Mouse (Mus musculus): ENCODE measurements around the gene Csrp1.

DNA sequence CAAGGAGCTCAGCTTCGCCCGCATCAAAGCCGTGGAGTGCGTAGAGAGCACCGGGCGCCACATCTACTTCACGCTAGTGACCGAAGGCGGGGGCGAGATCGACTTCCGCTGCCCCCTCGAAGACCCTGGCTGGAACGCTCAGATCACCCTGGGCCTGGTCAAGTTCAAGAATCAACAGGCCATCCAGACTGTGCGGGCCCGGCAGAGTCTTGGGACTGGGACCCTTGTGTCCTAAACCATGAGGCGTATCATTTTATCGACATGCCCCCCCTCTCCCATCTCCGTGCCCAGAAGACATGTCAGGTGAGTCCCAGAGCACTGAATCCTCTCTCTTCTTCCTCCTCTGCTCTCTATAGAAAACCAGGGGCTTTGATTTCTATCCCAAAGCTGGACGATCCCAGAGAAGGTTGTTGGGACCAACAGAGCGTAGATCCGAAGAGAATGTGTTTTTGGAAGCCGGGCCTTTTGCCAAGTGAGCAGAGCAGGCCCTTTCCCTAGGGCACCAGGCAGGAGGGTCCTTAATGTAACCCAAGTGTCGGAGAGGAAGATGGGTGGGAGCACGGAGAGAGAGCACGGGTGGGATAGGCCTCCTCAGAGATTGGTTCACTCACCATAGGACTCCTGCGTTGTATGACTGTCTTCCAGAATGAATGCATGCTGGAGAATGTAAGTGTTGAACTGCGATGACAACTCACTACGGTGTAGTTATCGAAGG is 46.9 kb downstream of the Csrp1 start:
- TF ChIP-seq CTCF (IDR thresholded peaks at IDR 0.05; ENCODE audit: control insufficient read depth, insufficient read depth, insufficient replicate concordance, low read depth, low read length), result no peak
- TF ChIP-seq POLR2A (IDR thresholded peaks at IDR 0.05; ENCODE audit: control insufficient read depth, low read depth, low read length), result no peak

All from testis, adult 2 months (tissue).